Mouse (Mus musculus) limb, embryonic 12.5 days (tissue): Measurements from ENCODE around the gene Spn. TPM values are rescaled to one million over a fixed set of nuclear protein-coding genes. Genes with fewer than 3 reads are reported as not detected.
A peak's percentile ranks its signal among the peaks of the same experiment; 100 is the strongest.

Experiments used
- ATAC-seq: fragments of 200-750 bp; cut with Nextera tagmentation; 2 replicates; pipeline ENCODE4 v1.8.0; 2017; ENCODE audit warnings: low read depth, moderate TSS enrichment; ENCODE audit not compliant: insufficient number of reproducible peaks, insufficient read depth, low FRiP score, low TSS enrichment
- H3K27ac ChIP-seq: fragments of 300-500 bp; sonication (generic); 2 replicates; pipeline ENCODE4 v1.5.1; 2016; ENCODE audit warnings: mild to moderate bottlenecking, moderate library complexity
- H3K27me3 ChIP-seq: fragments of 300-500 bp; sonication (generic); 2 replicates; pipeline ENCODE4 v1.6.1; 2016; ENCODE audit warnings: mild to moderate bottlenecking, moderate library complexity
- H3K36me3 ChIP-seq: fragments of 300-500 bp; sonication (generic); 2 replicates; pipeline ENCODE4 v1.6.1; 2016; ENCODE audit warnings: mild to moderate bottlenecking, moderate library complexity
- H3K4me1 ChIP-seq: fragments of 300-500 bp; sonication (generic); replicated peaks from 2 replicates; pipeline ENCODE4 v1.6.1; 2016
- H3K4me2 ChIP-seq: fragments of 300-500 bp; sonication (generic); 2 replicates; pipeline ENCODE4 v1.6.1; 2016; ENCODE audit warnings: mild to moderate bottlenecking, moderate library complexity
- H3K4me3 ChIP-seq: fragments of 300-500 bp; sonication (generic); replicated peaks from 2 replicates; pipeline ENCODE4 v1.5.1; 2016; ENCODE audit warnings: mild to moderate bottlenecking
- H3K9ac ChIP-seq: fragments of 300-500 bp; sonication (generic); replicated peaks from 2 replicates; pipeline ENCODE4 v1.6.1; 2016; ENCODE audit warnings: mild to moderate bottlenecking, moderate library complexity
- H3K9me3 ChIP-seq: fragments of 300-500 bp; sonication (generic); 2 replicates; pipeline ENCODE4 v1.6.1; 2016; ENCODE audit warnings: mild to moderate bottlenecking, moderate library complexity
- WGBS: fragments of 180-500 bp; shearing (Covaris S2); methylation state at CpG from one replicate; pipeline ENCODE4 v1.1.7; 2016; 5-methylcytosine and 5-hydroxymethylcytosine counted together
- polyA plus RNA-seq: library from polyadenylated mRNA; unstranded; fragments of >200 nt; fragmentation: Nextera tagmentation; extraction: Ambion mirVana; gene quantifications from 2 replicates; pipeline ENCODE4 v1.2.1, GENCODE M21; 2016

Gene Spn
- polyA plus RNA-seq, 1 experiment from 2014 or later, result not detected

GRCm38 (mm10) chr7:127103960-127104359 lies 33.7 kb downstream of the Spn start:
- Histone ChIP-seq H3K9me3 (no peaks in the 10 kb centered on the region), H3K27me3 (no peaks in the 10 kb centered on the region), H3K9ac (no peak overlapping the region), H3K4me2 (no peak overlapping the region), H3K36me3 (no peaks in the 10 kb centered on the region), H3K27ac (no peak overlapping the region), H3K4me1 (0 out of 2 replicates have a peak, but pooled peaks cover 5% of the 10 kb centered on the region), H3K4me3 (no peak overlapping the region)
- ATAC-seq, result no peak
- WGBS, result 72% methylated on average over 6 of the region's 6 CpGs

GRCm38 (mm10) chr7:127102148-127102547 lies 35.5 kb downstream of the Spn start:
- H3K36me3 ChIP-seq, result no peaks in the 10 kb centered on the region
- no peak overlapping the region for H3K4me3 ChIP-seq
- WGBS, result 77% methylated on average over 6 of the region's 6 CpGs
- 0 out of 2 replicates have a peak, but pooled peaks cover 5% of the 10 kb centered on the region for H3K4me1 ChIP-seq
- no peak overlapping the region for H3K27ac ChIP-seq
- H3K27me3 ChIP-seq, result no peaks in the 10 kb centered on the region
- ATAC-seq, result no peak
- H3K9ac ChIP-seq, result no peak overlapping the region
- no peaks in the 10 kb centered on the region for H3K9me3 ChIP-seq
- no peak overlapping the region for H3K4me2 ChIP-seq

GRCm38 (mm10) chr7:127101451-127102016 lies 36.1 kb downstream of the Spn start:
- no peak overlapping the region for H3K4me3 ChIP-seq
- WGBS, result 33% methylated on average over 2 of the region's 2 CpGs
- ATAC-seq, result no peak
- H3K27ac ChIP-seq, result no peak overlapping the region
- H3K9ac ChIP-seq, result no peak overlapping the region
- no peak overlapping the region for H3K4me2 ChIP-seq
- no peaks in the 10 kb centered on the region for H3K9me3 ChIP-seq
- H3K4me1 ChIP-seq, result 0 out of 2 replicates have a peak, but pooled peaks cover 5% of the 10 kb centered on the region
- no peaks in the 10 kb centered on the region for H3K36me3 ChIP-seq
- H3K27me3 ChIP-seq, result no peaks in the 10 kb centered on the region

GRCm38 (mm10) chr7:127099528-127099927 lies 38.1 kb downstream of the Spn start:
- no peak for ATAC-seq
- Histone ChIP-seq H3K4me2 (no peak overlapping the region), H3K4me3 (no peak overlapping the region), H3K36me3 (no peaks in the 10 kb centered on the region), H3K27ac (no peak overlapping the region), H3K9ac (no peak overlapping the region), H3K4me1 (peaks cover 5% of the 10 kb centered on the region; the same call in 1 of the 2 replicates), H3K9me3 (no peaks in the 10 kb centered on the region), H3K27me3 (no peaks in the 10 kb centered on the region)
- WGBS, result 88% methylated on average over 4 of the region's 4 CpGs

- ATAC-seq, result no peak
- 88% methylated on average over 4 of the region's 4 CpGs for WGBS
- no peaks in the 10 kb centered on the region for H3K36me3 ChIP-seq
These were observed 38.7 kb downstream of the Spn start for GRCm38 (mm10) chr7:127098950-127099349.

GRCm38 (mm10) chr7:127098521-127098920 lies 39.1 kb downstream of the Spn start:
- no peak overlapping the region for H3K9ac ChIP-seq
- no peak overlapping the region for H3K4me2 ChIP-seq
- H3K4me1 ChIP-seq, result no peaks in the 10 kb centered on the region; the same call in 1 of the 2 replicates
- no peaks in the 10 kb centered on the region for H3K36me3 ChIP-seq
- H3K27me3 ChIP-seq, result no peaks in the 10 kb centered on the region
- H3K4me3 ChIP-seq, result no peak overlapping the region
- no peak overlapping the region for H3K27ac ChIP-seq
- WGBS, result 82% methylated on average over 5 of the region's 5 CpGs
- no peaks in the 10 kb centered on the region for H3K9me3 ChIP-seq
- no peak for ATAC-seq

More at GRCm38 (mm10) chr7:127098950-127099349, 38.7 kb downstream of the Spn start:
- no peak overlapping the region for H3K4me3 ChIP-seq
- H3K9ac ChIP-seq, result no peak overlapping the region
- H3K9me3 ChIP-seq, result no peaks in the 10 kb centered on the region
- H3K4me1 ChIP-seq, result peaks cover under 1% of the 10 kb centered on the region; the same call in 1 of the 2 replicates
- no peak overlapping the region for H3K4me2 ChIP-seq
- no peak overlapping the region for H3K27ac ChIP-seq
- no peaks in the 10 kb centered on the region for H3K27me3 ChIP-seq

GRCm38 (mm10) chr7:127096456-127096855 lies 41.2 kb downstream of the Spn start:
- H3K4me3 ChIP-seq, result no peak overlapping the region
- no peak overlapping the region for H3K4me2 ChIP-seq
- no peaks in the 10 kb centered on the region for H3K36me3 ChIP-seq
- 65% methylated on average over 7 of the region's 7 CpGs for WGBS
- no peak for ATAC-seq
- H3K9me3 ChIP-seq, result no peaks in the 10 kb centered on the region
- H3K4me1 ChIP-seq, result peaks cover 3% of the 10 kb centered on the region
- no peak overlapping the region for H3K27ac ChIP-seq
- H3K27me3 ChIP-seq, result no peaks in the 10 kb centered on the region
- no peak overlapping the region for H3K9ac ChIP-seq

GRCm38 (mm10) chr7:127093914-127094313 lies 43.7 kb downstream of the Spn start:
- Histone ChIP-seq H3K36me3 (no peaks in the 10 kb centered on the region), H3K4me3 (no peak overlapping the region), H3K27me3 (no peaks in the 10 kb centered on the region; the same call in 1 of the 2 replicates), H3K27ac (no peak overlapping the region), H3K4me1 (peaks cover 16% of the 10 kb centered on the region), H3K9me3 (no peaks in the 10 kb centered on the region), H3K4me2 (no peak overlapping the region), H3K9ac (no peak overlapping the region)
- WGBS, result 79% methylated on average over 3 of the region's 3 CpGs
- no peak for ATAC-seq

- peaks cover 18% of the 10 kb centered on the region for H3K4me1 ChIP-seq
- no peaks in the 10 kb centered on the region; the same call in 1 of the 2 replicates for H3K27me3 ChIP-seq
- no peak within 1 kb of the TSS for H3K9ac ChIP-seq
- no peaks in the 10 kb centered on the region for H3K9me3 ChIP-seq
- no peaks in the 10 kb centered on the region for H3K36me3 ChIP-seq
- no peak within 1 kb of the TSS for H3K4me3 ChIP-seq
- H3K4me2 ChIP-seq, result peak within 1 kb of the TSS; percentile 21
- H3K27ac ChIP-seq, result no peak within 1 kb of the TSS
- WGBS, result 55% methylated on average over 16 of the region's 16 CpGs
- no peak for ATAC-seq
These were observed 46.3 kb downstream of the Spn start, which contains the start of gene AI467606 for GRCm38 (mm10) chr7:127091114-127091896. AI467606 (plus strand) TSS chr7:127091359.

- H3K27ac ChIP-seq, result no peak overlapping the region
- H3K9me3 ChIP-seq, result no peaks in the 10 kb centered on the region
- H3K4me3 ChIP-seq, result no peak overlapping the region
- no peaks in the 10 kb centered on the region; the same call in 1 of the 2 replicates for H3K27me3 ChIP-seq
- H3K4me2 ChIP-seq, result 0 out of 2 replicates have a peak overlapping the region, but pooled peaks have one; percentile 21
- H3K9ac ChIP-seq, result no peak overlapping the region
- WGBS, result 87% methylated on average over 19 of the region's 20 CpGs
- no peaks in the 10 kb centered on the region for H3K36me3 ChIP-seq
- H3K4me1 ChIP-seq, result peaks cover 18% of the 10 kb centered on the region
- no peak for ATAC-seq
These were observed 47.2 kb downstream of the Spn start for GRCm38 (mm10) chr7:127090154-127091113.
